In the genomic region with DNA sequence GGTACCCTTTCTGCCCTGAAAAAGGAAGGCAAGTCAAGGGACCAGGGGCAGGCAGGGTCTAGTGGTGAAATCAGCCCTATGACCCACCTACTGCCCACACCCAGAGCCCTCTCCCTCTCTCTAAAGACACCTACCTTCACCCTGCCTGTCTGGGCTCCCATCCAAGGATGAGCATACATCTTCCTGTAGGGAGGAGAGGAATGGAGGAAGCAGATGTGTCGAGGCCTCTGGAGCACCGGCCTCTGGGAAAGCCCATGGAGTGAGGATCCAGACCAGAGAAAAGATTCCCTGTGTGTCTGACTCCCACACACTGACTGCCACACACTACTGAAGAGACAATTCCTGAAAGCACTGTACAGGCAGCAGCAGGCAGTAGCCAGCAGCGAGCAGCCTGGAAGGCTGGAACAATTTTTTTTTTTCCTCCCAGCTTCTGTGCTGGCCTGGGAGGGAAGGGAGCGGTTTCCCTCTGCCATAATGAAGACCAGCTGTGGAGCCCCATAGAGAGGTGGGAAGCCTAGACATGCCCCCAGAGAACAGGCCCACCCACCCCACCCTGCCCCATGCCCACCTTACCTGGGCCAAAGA, we compare ENCODE assay signal across 15 mouse cellular contexts. TPM values are rescaled to one million over a fixed set of nuclear protein-coding genes. Genes with fewer than 3 reads are reported as not detected.
DNase-seq lines count a peak whose midpoint lies in the region; ATAC-seq and TF ChIP-seq lines count a peak whose summit lies in the region.
"Had no signal": no experiment of that assay in that cellular context is flagged by ENCODE, and none has a peak within 500 bp of the region (broad histone marks: within the 10 kb centered on the region; RNA-seq: fewer than 3 reads in every experiment).

No protein-coding gene starts in this region.

- intact Hi-C loops in heart, postnatal 25 days (cut with DNase I) = no loop called here

- H3K36me3 ChIP-seq in midbrain, embryonic 13.5 days = no peaks in the 10 kb centered on the region
- no peaks in the 10 kb centered on the region for H3K36me3 ChIP-seq in midbrain, embryonic 14.5 days (ENCODE audit: control insufficient read depth, insufficient read depth, low read length)
- no peaks in the 10 kb centered on the region for H3K36me3 ChIP-seq in embryonic facial prominence, embryonic 14.5 days (ENCODE audit: control insufficient read depth, insufficient read depth, low read length)
- H3K36me3 ChIP-seq in myocyte (ENCODE audit: control insufficient read depth, insufficient read depth) = no peaks in the 10 kb centered on the region
- H3K36me3 ChIP-seq: midbrain, embryonic 12.5 days had no signal

- no peak overlapping the region for H3ac ChIP-seq in myocyte (ENCODE audit: control insufficient read depth, insufficient read length)

- no peak overlapping the region for H3K27ac ChIP-seq in midbrain, embryonic 13.5 days
- no peak overlapping the region for H3K27ac ChIP-seq in midbrain, embryonic 14.5 days (replicated peaks; ENCODE audit: low read depth, low read length)
- peak overlapping the region; percentile 88 for H3K27ac ChIP-seq in embryonic facial prominence, embryonic 14.5 days (replicated peaks; ENCODE audit: low read depth, low read length)
- H3K27ac ChIP-seq: midbrain, embryonic 12.5 days had no signal

- no peak for TF ChIP-seq POLR2A in myocyte (IDR thresholded peaks at IDR 0.05; ENCODE audit: insufficient read length, low read depth)

- H3K4me1 ChIP-seq in midbrain, embryonic 13.5 days (replicated peaks) = peaks cover 7% of the 10 kb centered on the region
- H3K4me1 ChIP-seq in midbrain, embryonic 14.5 days (ENCODE audit: control insufficient read depth, insufficient read depth, low read length) = no peaks in the 10 kb centered on the region
- H3K4me1 ChIP-seq in embryonic facial prominence, embryonic 14.5 days (ENCODE audit: control insufficient read depth, insufficient read depth, low read length) = peaks cover 38% of the 10 kb centered on the region

- peaks cover 11% of the 10 kb centered on the region; the same call in 1 of the 2 replicates for H3K27me3 ChIP-seq in midbrain, embryonic 13.5 days
- no peaks in the 10 kb centered on the region for H3K27me3 ChIP-seq in midbrain, embryonic 14.5 days (ENCODE audit: control insufficient read depth, insufficient read depth, low read length)
- no peaks in the 10 kb centered on the region for H3K27me3 ChIP-seq in embryonic facial prominence, embryonic 14.5 days (replicated peaks; ENCODE audit: control insufficient read depth, insufficient read depth, low read length)
- no peaks in the 10 kb centered on the region for H3K27me3 ChIP-seq in myocyte (ENCODE audit: control insufficient read depth, insufficient read depth, insufficient read length)

- no peak for ATAC-seq in midbrain, embryonic 13.5 days
- ATAC-seq in midbrain, embryonic 14.5 days (ENCODE audit: low FRiP score, low TSS enrichment) = no peak
- peak; percentile 36; the same call in 1 of the 2 replicates for ATAC-seq in embryonic facial prominence, embryonic 14.5 days (ENCODE audit: low read depth)

- peak; percentile 92 for DNase-seq in heart, adult 11 months
- no peak for DNase-seq in heart, postnatal 25 days (ENCODE audit: low spot score)
- no peak for DNase-seq in midbrain, embryonic 14.5 days
- DNase-seq in embryonic facial prominence, embryonic 14.5 days (ENCODE audit: low spot score) = peak; percentile 83
- no peak for DNase-seq in gastrocnemius, adult 18-20 months (ENCODE audit: low spot score)
- no peak for DNase-seq in kidney, adult 9 months
- DNase-seq: adrenal gland, postnatal 25 days; cerebellum, adult 2 months; gastrocnemius, postnatal 10 days; lung, adult 18-20 months; thymus, postnatal 4 days had no signal

- no peak overlapping the region for H3K4me2 ChIP-seq in midbrain, embryonic 13.5 days (replicated peaks)
- H3K4me2 ChIP-seq in midbrain, embryonic 14.5 days (ENCODE audit: low read length) = no peak overlapping the region
- H3K4me2 ChIP-seq in embryonic facial prominence, embryonic 14.5 days (ENCODE audit: low read depth, low read length) = peak overlapping the region; percentile 44
- H3K4me2 ChIP-seq in myocyte (ENCODE audit: low read depth) = peak overlapping the region; percentile 24
- H3K4me2 ChIP-seq: midbrain, embryonic 12.5 days had no signal

- H3K4me3 ChIP-seq in midbrain, embryonic 13.5 days (replicated peaks) = no peak overlapping the region
- H3K4me3 ChIP-seq in midbrain, embryonic 14.5 days (replicated peaks; ENCODE audit: low read depth, low read length) = no peak overlapping the region
- peak overlapping the region; percentile 13 for H3K4me3 ChIP-seq in embryonic facial prominence, embryonic 14.5 days (ENCODE audit: low read depth, low read length)
- H3K4me3 ChIP-seq in myocyte = no peak overlapping the region
- H3K4me3 ChIP-seq: midbrain, embryonic 12.5 days had no signal

- H3K79me2 ChIP-seq in myocyte (ENCODE audit: control insufficient read depth, insufficient read depth) = no peaks in the 10 kb centered on the region

- 73% methylated on average over 4 of the region's 4 CpGs for WGBS in midbrain, embryonic 13.5 days
- 71% methylated on average over 4 of the region's 4 CpGs for WGBS in midbrain, embryonic 14.5 days
- 10% methylated on average over 4 of the region's 4 CpGs for WGBS in embryonic facial prominence, embryonic 14.5 days

- peak overlapping the region; percentile 37; the same call in 1 of the 2 replicates for H3K9ac ChIP-seq in midbrain, embryonic 13.5 days (replicated peaks)
- H3K9ac ChIP-seq in midbrain, embryonic 14.5 days (replicated peaks; ENCODE audit: low read length) = no peak overlapping the region
- H3K9ac ChIP-seq in embryonic facial prominence, embryonic 14.5 days (ENCODE audit: low read depth, low read length) = peak overlapping the region; percentile 52
- H3K9ac ChIP-seq: midbrain, embryonic 12.5 days had no signal

- no peaks in the 10 kb centered on the region for H3K9me3 ChIP-seq in midbrain, embryonic 13.5 days
- no peaks in the 10 kb centered on the region for H3K9me3 ChIP-seq in midbrain, embryonic 14.5 days (ENCODE audit: control insufficient read depth, low read length)
- H3K9me3 ChIP-seq in embryonic facial prominence, embryonic 14.5 days (ENCODE audit: control insufficient read depth, low read length) = no peaks in the 10 kb centered on the region
- H3K9me3 ChIP-seq: midbrain, embryonic 12.5 days had no signal

TF ChIP-seq in myocyte, 11 proteins besides CTCF, POLR2A, EP300 and RAD21:
- TF ChIP-seq USF1 (IDR thresholded peaks at IDR 0.05; ENCODE audit: low read depth) (no peak), E2F4 (IDR thresholded peaks at IDR 0.05; ENCODE audit: insufficient read depth) (no peak), POLR2AphosphoS2 (IDR thresholded peaks at IDR 0.05; ENCODE audit: insufficient read length, low read depth) (no peak), MYOG (IDR thresholded peaks at IDR 0.05; ENCODE audit: control insufficient read depth in 1 of 3, insufficient read depth in 1 of 3, insufficient read length in 2 of 3, low read depth in 2 of 3) (no peak), TCF3 (IDR thresholded peaks at IDR 0.05; ENCODE audit: insufficient read length, low read depth) (no peak), MAX (IDR thresholded peaks at IDR 0.05; ENCODE audit: low read depth) (no peak), SRF (IDR thresholded peaks at IDR 0.05; ENCODE audit: control insufficient read depth, insufficient read length, low read depth) (no peak), TCF12 (IDR thresholded peaks at IDR 0.05; ENCODE audit: insufficient read depth, poor library complexity, severe bottlenecking) (no peak), CEBPB (IDR thresholded peaks at IDR 0.05; ENCODE audit: insufficient read depth, poor library complexity, severe bottlenecking) (no peak), REST (IDR thresholded peaks at IDR 0.05; ENCODE audit: insufficient read depth, insufficient read length) (no peak), MYOD1 (IDR thresholded peaks at IDR 0.05; ENCODE audit: control insufficient read depth in 1 of 3, insufficient read length in 2 of 3, low read depth in 2 of 3) (no peak)

RNA-seq across cellular contexts. Expression of gene Ptpn7, which starts 6.0 kb away (rescaled TPM):
- total RNA-seq in heart, postnatal 25 days (2021) = under 1 TPM; 0.44 to 0.50 TPM
- polyA plus RNA-seq in midbrain, embryonic 13.5 days (2015; fragmentation: Nextera tagmentation; extraction: Ambion mirVana) = 0.46 and 0.51 TPM in 2 replicates
- 0.27 and 0.62 TPM in 2 replicates for polyA plus RNA-seq in midbrain, embryonic 14.5 days (2014; fragmentation: Nextera tagmentation; extraction: Ambion mirVana)
- polyA plus RNA-seq in embryonic facial prominence, embryonic 14.5 days (2014; fragmentation: Nextera tagmentation; extraction: Ambion mirVana) = 2.1 and 2.7 TPM in 2 replicates
- polyA plus RNA-seq in myocyte (2012; fragmentation: generic; extraction: Trizol) = 0.26 TPM
- under 1 TPM; 0.07 to 0.14 TPM for total RNA-seq in gastrocnemius, adult 18-20 months (2021)

RNA-seq across cellular contexts. Expression of gene Arl8a, which starts 20.1 kb away (rescaled TPM):
- 10 to 100 TPM; 17.9 to 20.3 TPM for total RNA-seq in heart, postnatal 25 days (2021)
- polyA plus RNA-seq in midbrain, embryonic 13.5 days (2015; fragmentation: Nextera tagmentation; extraction: Ambion mirVana) = 234 and 247 TPM in 2 replicates
- 322 and 380 TPM in 2 replicates for polyA plus RNA-seq in midbrain, embryonic 14.5 days (2014; fragmentation: Nextera tagmentation; extraction: Ambion mirVana)
- polyA plus RNA-seq in embryonic facial prominence, embryonic 14.5 days (2014; fragmentation: Nextera tagmentation; extraction: Ambion mirVana) = 73.8 and 74.7 TPM in 2 replicates
- polyA plus RNA-seq in myocyte (2012; fragmentation: generic; extraction: Trizol) = 61.2 TPM
- 10 to 100 TPM; 17.4 to 22.5 TPM for total RNA-seq in gastrocnemius, adult 18-20 months (2021)

RNA-seq across cellular contexts. Expression of gene Lgr6, which starts 21.5 kb away (rescaled TPM):
- total RNA-seq in heart, postnatal 25 days (2021) = 10 to 100 TPM; 14.6 to 17.5 TPM
- polyA plus RNA-seq in midbrain, embryonic 13.5 days (2015; fragmentation: Nextera tagmentation; extraction: Ambion mirVana) = 0.35 and 0.44 TPM in 2 replicates
- polyA plus RNA-seq in midbrain, embryonic 14.5 days (2014; fragmentation: Nextera tagmentation; extraction: Ambion mirVana) = 0.87 and 0.98 TPM in 2 replicates
- 7.0 and 7.5 TPM in 2 replicates for polyA plus RNA-seq in embryonic facial prominence, embryonic 14.5 days (2014; fragmentation: Nextera tagmentation; extraction: Ambion mirVana)
- polyA plus RNA-seq in myocyte (2012; fragmentation: generic; extraction: Trizol) = 2.1 TPM
- under 1 TPM; 0.11 to 0.57 TPM for total RNA-seq in gastrocnemius, adult 18-20 months (2021)

RNA-seq across cellular contexts. Expression of gene Gpr37l1, which starts 40.9 kb away (rescaled TPM):
- total RNA-seq in heart, postnatal 25 days (2021) = 1 to 10 TPM in 1 of 2 experiments, under 1 TPM in 1; 0.81 to 1.1 TPM
- 0.13 and 0.17 TPM in 2 replicates for polyA plus RNA-seq in midbrain, embryonic 13.5 days (2015; fragmentation: Nextera tagmentation; extraction: Ambion mirVana)
- 0.30 and 0.34 TPM in 2 replicates for polyA plus RNA-seq in midbrain, embryonic 14.5 days (2014; fragmentation: Nextera tagmentation; extraction: Ambion mirVana)
- 0.34 and 0.47 TPM in 2 replicates for polyA plus RNA-seq in embryonic facial prominence, embryonic 14.5 days (2014; fragmentation: Nextera tagmentation; extraction: Ambion mirVana)
- polyA plus RNA-seq in myocyte (2012; fragmentation: generic; extraction: Trizol) = 0.07 TPM
- total RNA-seq in gastrocnemius, adult 18-20 months (2021) = under 1 TPM; 0.46 to 0.55 TPM
- polyA plus RNA-seq: heart, postnatal 0 days; midbrain, embryonic 12.5 days had no signal

Comparison
In these comparisons a context has a peak if more than half of its experiments do, and no peak if none do; other contexts are left out.
1. DNase-seq: peak in heart, adult 11 months (single experiment) and embryonic facial prominence, embryonic 14.5 days (single experiment); none in heart, postnatal 25 days (single experiment), midbrain, embryonic 14.5 days (single experiment), gastrocnemius, adult 18-20 months (single experiment) and kidney, adult 9 months (single experiment).
2. H3K4me2 ChIP-seq: peak in embryonic facial prominence, embryonic 14.5 days (single experiment) and myocyte (single experiment); none in midbrain, embryonic 13.5 days (single experiment) and midbrain, embryonic 14.5 days (single experiment).